ENCODE assay signal across 12 mouse cellular contexts in the genomic region with DNA sequence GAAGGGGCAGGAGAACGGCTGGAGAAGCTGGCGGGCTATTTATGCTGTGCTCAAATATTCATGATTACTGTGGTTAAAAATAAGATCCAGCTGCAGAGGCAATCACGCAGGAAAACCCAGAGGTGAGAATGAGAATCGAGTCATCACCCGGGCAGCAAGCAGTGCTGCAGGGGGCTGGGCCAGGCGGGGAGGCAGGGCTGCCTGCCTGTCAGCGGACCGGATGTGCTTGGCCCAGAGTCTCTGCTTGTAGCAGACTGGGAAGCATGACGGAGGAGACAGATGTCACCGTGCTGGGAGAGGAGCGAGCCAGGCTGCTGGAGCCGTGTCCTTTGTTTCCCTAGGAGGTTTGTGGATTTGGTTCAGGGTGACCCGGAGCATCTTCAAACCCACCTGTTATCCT. TPM values are rescaled to one million over a fixed set of nuclear protein-coding genes. Genes with fewer than 3 reads are reported as not detected.
A peak's percentile ranks its signal among the peaks of the same experiment; 100 is the strongest.
DNase-seq lines count a peak whose midpoint lies in the region; ATAC-seq and TF ChIP-seq lines count a peak whose summit lies in the region.
"Had no signal": no experiment of that assay in that cellular context is flagged by ENCODE, and none has a peak within 500 bp of the region (broad histone marks: within the 10 kb centered on the region; RNA-seq: fewer than 3 reads in every experiment).

No protein-coding gene starts in this region.

- peaks cover 29% of the 10 kb centered on the region for H3K4me1 ChIP-seq in heart, embryonic 15.5 days (replicated peaks)
- peaks cover 3% of the 10 kb centered on the region for H3K4me1 ChIP-seq in limb, embryonic 14.5 days (ENCODE audit: control insufficient read depth, insufficient read depth, low read length)

- no peaks in the 10 kb centered on the region for H3K27me3 ChIP-seq in heart, embryonic 15.5 days
- H3K27me3 ChIP-seq in limb, embryonic 14.5 days (ENCODE audit: control insufficient read depth, insufficient read depth, low read length) = no peaks in the 10 kb centered on the region

- no peak overlapping the region for H3K4me3 ChIP-seq in heart, embryonic 15.5 days
- H3K4me3 ChIP-seq in limb, embryonic 14.5 days (replicated peaks; ENCODE audit: low read length) = no peak overlapping the region
- H3K4me3 ChIP-seq: erythroblast, embryonic 14.5 days; heart, adult 2 months; left cerebral cortex, adult 2 months had no signal

- no peak for DNase-seq in frontal cortex, adult 2 months (ENCODE audit: extremely low spot score in 1 of 2, low spot score in 1 of 2)
- peak; percentile 35 to 45 for DNase-seq in layer of hippocampus, adult 18-20 months (ENCODE audit: low spot score in 2 of 2)
- DNase-seq in layer of hippocampus, adult 9-10 months (ENCODE audit: low spot score) = no peak
- DNase-seq in limb, embryonic 14.5 days (ENCODE audit: low spot score) = no peak
- no peak for DNase-seq in cerebellum, adult 8-10 months

- no peaks in the 10 kb centered on the region for H3K36me3 ChIP-seq in heart, embryonic 15.5 days
- H3K36me3 ChIP-seq in limb, embryonic 14.5 days (ENCODE audit: control insufficient read depth, insufficient read depth, low read length) = no peaks in the 10 kb centered on the region

- no peak overlapping the region for H3K9ac ChIP-seq in heart, embryonic 15.5 days
- H3K9ac ChIP-seq in limb, embryonic 14.5 days (ENCODE audit: low read depth, low read length, severe bottlenecking) = no peak overlapping the region

- no peak for TF ChIP-seq POLR2A in limb, embryonic 14.5 days (IDR thresholded peaks at IDR 0.05; ENCODE audit: borderline replicate concordance, extremely low read depth, insufficient read depth, insufficient read length)

- peak; percentile 59 for ATAC-seq in frontal cortex, adult (ENCODE audit: low TSS enrichment)
- ATAC-seq in heart, embryonic 15.5 days (replicated peaks; ENCODE audit: insufficient number of reproducible peaks, insufficient read depth, low FRiP score, low read depth) = peak; percentile 71
- 0 out of 2 replicates have a peak, but pooled peaks have one; percentile 41 for ATAC-seq in limb, embryonic 14.5 days (ENCODE audit: low FRiP score, low read depth)
- ATAC-seq in monocyte, adult 5-6 weeks (replicated peaks; ENCODE audit: insufficient number of reproducible peaks, low FRiP score, low TSS enrichment, poor library complexity, severe bottlenecking) = no peak
- ATAC-seq: CD4-positive, CD25-positive, alpha-beta regulatory T cell, adult 4 months had no signal

- H3K27ac ChIP-seq in heart, embryonic 15.5 days = peak overlapping the region; percentile 82
- H3K27ac ChIP-seq in limb, embryonic 14.5 days (replicated peaks; ENCODE audit: low read depth, low read length) = no peak overlapping the region
- H3K27ac ChIP-seq: heart, adult 2 months; left cerebral cortex, adult 2 months had no signal

- peak overlapping the region; percentile 32; the same call in 1 of the 2 replicates for H3K4me2 ChIP-seq in heart, embryonic 15.5 days
- H3K4me2 ChIP-seq in limb, embryonic 14.5 days (replicated peaks; ENCODE audit: low read depth, low read length, severe bottlenecking) = no peak overlapping the region

- H3K9me3 ChIP-seq in heart, embryonic 15.5 days (replicated peaks) = no peaks in the 10 kb centered on the region
- H3K9me3 ChIP-seq in limb, embryonic 14.5 days (ENCODE audit: control insufficient read depth, low read length) = no peaks in the 10 kb centered on the region

- 18% methylated on average over 13 of the region's 13 CpGs for WGBS in heart, embryonic 15.5 days
- WGBS in limb, embryonic 14.5 days = 40% methylated on average over 13 of the region's 13 CpGs

RNA-seq across cellular contexts. Expression of a gene that starts 54.7 kb away (rescaled TPM):
- 78.0 TPM in 2 replicates for polyA plus RNA-seq in frontal cortex, adult 2 months (2012; rRNA removed)
- total RNA-seq in layer of hippocampus, adult 18-20 months (2021) = 10 to 100 TPM; 86.2 to 95.6 TPM
- 37.9 and 53.4 TPM in 2 replicates for polyA plus RNA-seq in heart, embryonic 15.5 days (2015; fragmentation: Nextera tagmentation; extraction: Ambion mirVana)
- 63.8 and 91.5 TPM in 2 replicates for polyA plus RNA-seq in limb, embryonic 14.5 days (2012; rRNA removed)
- polyA plus RNA-seq in limb, embryonic 14.5 days (2014; fragmentation: Nextera tagmentation; extraction: Ambion mirVana) = 46.7 and 55.5 TPM in 2 replicates
- 10.1 to 11.7 TPM (median 10.6 TPM) in 3 replicates for total RNA-seq in monocyte, adult 5-6 weeks (2017)

Comparison
In these comparisons a context has a peak if more than half of its experiments do, and no peak if none do; other contexts are left out.
1. DNase-seq: peak in layer of hippocampus, adult 18-20 months (2 of 2); none in frontal cortex, adult 2 months (0 of 2), layer of hippocampus, adult 9-10 months (single experiment), limb, embryonic 14.5 days (single experiment) and cerebellum, adult 8-10 months (single experiment).